Mouse (Mus musculus): ENCODE measurements around the gene Zyg11a. TPM values are rescaled to one million over a fixed set of nuclear protein-coding genes. Genes with fewer than 3 reads are reported as not detected.

Zyg11a gene
- total and polyA plus RNA-seq, 2 experiments from 2014 or later = not detected

DNA sequence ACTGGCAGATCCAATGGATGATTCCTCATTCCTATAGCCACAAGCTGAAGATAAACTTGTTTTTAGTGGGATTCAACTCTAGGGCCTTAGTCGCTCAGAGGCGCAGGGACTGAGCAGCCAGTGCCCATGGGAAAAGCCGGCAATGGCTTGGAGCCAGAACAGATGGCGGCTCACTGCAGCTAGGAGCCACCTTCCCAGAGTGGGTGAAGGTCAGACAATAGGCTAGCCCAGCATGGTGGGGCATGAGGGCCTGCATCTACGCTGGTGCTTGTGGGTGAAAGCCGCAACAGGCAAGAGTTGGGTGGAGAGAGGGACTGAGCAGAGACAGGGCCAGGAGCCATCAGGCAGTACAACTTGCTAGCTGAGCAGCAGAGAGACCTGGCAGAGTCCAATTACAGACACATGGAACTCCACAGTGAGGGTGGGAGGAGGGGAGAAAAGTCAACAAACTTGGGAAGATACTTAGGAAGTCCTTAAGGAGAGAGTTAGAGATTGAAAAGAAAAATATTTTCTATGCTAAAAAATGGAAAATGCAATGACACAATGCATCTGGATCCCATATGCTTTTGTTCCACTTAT is 21.5 kb downstream of the Zyg11a start:
- no peak for TF ChIP-seq CTCF (IDR thresholded peaks at IDR 0.05)
- DNase-seq (ENCODE audit: low spot score) (peak; percentile 16), ATAC-seq (ENCODE audit: low FRiP score) (no peak)
- Histone ChIP-seq H3K4me3 (ENCODE audit: low read depth, low read length) (no peak overlapping the region), H3K4me2 (ENCODE audit: low read depth, low read length, poor library complexity, severe bottlenecking) (no peak overlapping the region), H3K4me1 (ENCODE audit: insufficient read depth, low read length) (no peaks in the 10 kb centered on the region), H3K27me3 (ENCODE audit: insufficient read depth, low read length) (no peaks in the 10 kb centered on the region), H3K9me3 (ENCODE audit: low read length) (no peaks in the 10 kb centered on the region), H3K36me3 (ENCODE audit: insufficient read depth, low read length) (no peaks in the 10 kb centered on the region), H3K27ac (ENCODE audit: low read depth, low read length) (no peak overlapping the region), H3K9ac (replicated peaks; ENCODE audit: low read length, poor library complexity, severe bottlenecking) (no peak overlapping the region)
- WGBS = 62% methylated on average over 6 of the region's 6 CpGs

DNA sequence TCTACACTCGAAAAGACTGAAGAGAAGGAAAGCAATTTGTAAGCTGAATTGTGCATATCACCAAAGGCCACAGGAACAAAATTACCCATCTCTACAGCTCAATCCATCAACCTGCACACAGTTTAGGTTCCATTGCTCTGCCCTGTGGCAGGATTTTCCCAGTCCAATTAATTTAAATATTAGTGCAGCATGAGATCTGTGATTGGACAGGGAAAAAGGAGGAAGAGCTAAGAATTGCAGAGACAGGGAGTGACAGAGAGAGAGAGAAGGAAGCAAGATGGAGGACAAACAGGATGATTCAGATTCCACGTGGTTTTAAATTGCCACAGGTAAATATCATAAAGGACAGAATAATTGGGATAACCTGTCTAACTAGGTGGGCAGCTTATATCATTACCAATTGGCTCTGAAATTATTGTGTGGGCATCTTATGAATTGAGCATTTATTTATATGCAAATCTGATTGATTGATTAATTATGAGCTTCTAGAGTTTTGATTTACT is 25.0 kb downstream of the Zyg11a start:
- H3K36me3 ChIP-seq (ENCODE audit: insufficient read depth, low read length) = no peaks in the 10 kb centered on the region
- 65% methylated on average over 2 of the region's 2 CpGs for WGBS
- H3K4me3 ChIP-seq (ENCODE audit: low read depth, low read length) = no peak overlapping the region
- ATAC-seq (ENCODE audit: low FRiP score) (no peak), DNase-seq (ENCODE audit: low spot score) (peak; percentile 3)
- H3K4me1 ChIP-seq (ENCODE audit: insufficient read depth, low read length) = no peaks in the 10 kb centered on the region
- no peak overlapping the region for H3K4me2 ChIP-seq (ENCODE audit: low read depth, low read length, poor library complexity, severe bottlenecking)
- H3K27ac ChIP-seq (ENCODE audit: low read depth, low read length) = no peak overlapping the region
- no peaks in the 10 kb centered on the region for H3K9me3 ChIP-seq (ENCODE audit: low read length)
- H3K27me3 ChIP-seq (ENCODE audit: insufficient read depth, low read length) = no peaks in the 10 kb centered on the region
- H3K9ac ChIP-seq (replicated peaks; ENCODE audit: low read length, poor library complexity, severe bottlenecking) = no peak overlapping the region
- TF ChIP-seq CTCF (IDR thresholded peaks at IDR 0.05) = no peak

DNA sequence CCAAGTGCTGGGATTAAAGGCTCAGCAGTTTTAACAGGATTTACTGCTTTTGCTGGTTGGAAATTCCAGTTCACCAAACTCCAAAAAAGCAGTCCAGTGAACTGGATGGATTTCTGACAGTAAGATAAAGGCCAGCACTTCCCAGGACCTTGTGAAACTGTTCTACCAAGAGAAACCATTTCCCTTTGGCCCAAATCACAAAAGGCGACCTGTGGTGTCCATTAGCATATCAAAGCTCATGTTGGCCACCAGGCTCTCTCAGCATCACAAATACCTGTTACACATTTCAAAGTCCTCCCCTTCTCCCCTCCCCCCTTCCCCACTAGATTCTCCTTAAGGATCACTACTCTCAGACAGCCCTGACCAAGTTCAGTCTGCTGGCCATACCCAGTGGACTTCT is 35.6 kb downstream of the Zyg11a start:
- TF ChIP-seq CTCF (IDR thresholded peaks at IDR 0.05) = no peak
- Histone ChIP-seq H3K4me3 (ENCODE audit: low read depth, low read length) (no peak overlapping the region), H3K9ac (replicated peaks; ENCODE audit: low read length, poor library complexity, severe bottlenecking) (no peak overlapping the region), H3K27me3 (ENCODE audit: insufficient read depth, low read length) (no peaks in the 10 kb centered on the region), H3K36me3 (ENCODE audit: insufficient read depth, low read length) (no peaks in the 10 kb centered on the region), H3K4me1 (ENCODE audit: insufficient read depth, low read length) (no peaks in the 10 kb centered on the region), H3K9me3 (ENCODE audit: low read length) (no peaks in the 10 kb centered on the region), H3K27ac (ENCODE audit: low read depth, low read length) (no peak overlapping the region), H3K4me2 (ENCODE audit: low read depth, low read length, poor library complexity, severe bottlenecking) (no peak overlapping the region)
- DNase-seq (ENCODE audit: low spot score) (no peak), ATAC-seq (ENCODE audit: low FRiP score) (no peak)
- 33% methylated on average over 1 of the region's 1 CpGs for WGBS

DNA sequence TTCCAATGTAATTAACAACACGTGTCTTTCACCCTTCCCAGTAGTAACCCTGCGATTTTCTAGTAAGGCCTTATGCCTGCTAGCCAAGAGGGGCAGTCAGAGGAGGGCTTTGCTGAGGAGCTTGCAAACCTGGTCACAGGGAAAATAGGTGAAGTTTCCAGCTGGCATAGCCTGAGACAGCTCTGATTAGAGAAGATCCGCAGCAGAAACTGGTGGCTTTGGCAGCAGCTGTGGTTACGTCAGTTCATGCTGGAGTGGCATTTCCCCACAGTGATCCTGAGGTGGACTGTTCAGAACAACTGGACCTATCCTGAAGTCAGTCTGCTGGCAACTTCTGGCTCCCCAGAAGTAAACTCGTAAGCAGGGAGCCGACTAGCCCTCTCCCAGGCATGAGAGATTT is 49.8 kb downstream of the Zyg11a start:
- no peak for DNase-seq (ENCODE audit: low spot score)
- no peaks in the 10 kb centered on the region for H3K9me3 ChIP-seq (ENCODE audit: low read length)
- H3K36me3 ChIP-seq (ENCODE audit: insufficient read depth, low read length) = no peaks in the 10 kb centered on the region
- no peaks in the 10 kb centered on the region for H3K4me1 ChIP-seq (ENCODE audit: insufficient read depth, low read length)
- H3K27me3 ChIP-seq (ENCODE audit: insufficient read depth, low read length) = no peaks in the 10 kb centered on the region
- no peak for TF ChIP-seq CTCF (IDR thresholded peaks at IDR 0.05)
- H3K4me3 ChIP-seq (ENCODE audit: low read depth, low read length) = no peak overlapping the region
- no peak overlapping the region for H3K27ac ChIP-seq (ENCODE audit: low read depth, low read length)
- no peak overlapping the region for H3K9ac ChIP-seq (replicated peaks; ENCODE audit: low read length, poor library complexity, severe bottlenecking)
- H3K4me2 ChIP-seq (ENCODE audit: low read depth, low read length, poor library complexity, severe bottlenecking) = no peak overlapping the region
- WGBS = 80% methylated on average over 6 of the region's 6 CpGs
- no peak for ATAC-seq (ENCODE audit: low FRiP score)

DNA sequence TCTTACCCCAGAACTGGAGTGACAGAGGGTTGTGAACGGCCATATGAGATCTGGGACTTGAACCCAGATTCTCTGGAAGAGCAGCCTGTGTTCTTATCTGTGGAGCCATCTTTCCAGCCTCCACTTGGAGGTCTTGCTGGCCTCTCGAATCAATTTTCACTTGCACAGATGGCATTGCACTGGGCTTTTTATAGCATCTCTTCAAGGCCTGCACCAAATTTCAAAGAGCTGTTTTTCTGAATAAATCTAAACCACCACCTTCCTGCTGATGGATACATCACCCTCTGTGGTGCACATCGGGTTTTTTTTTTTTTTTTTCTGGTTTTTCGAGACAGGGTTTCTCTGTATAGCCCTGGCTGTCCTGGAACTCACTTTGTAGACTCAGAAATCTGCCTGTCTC is 51.0 kb downstream of the Zyg11a start:
- Histone ChIP-seq H3K4me1 (ENCODE audit: insufficient read depth, low read length) (no peaks in the 10 kb centered on the region), H3K9me3 (ENCODE audit: low read length) (no peaks in the 10 kb centered on the region), H3K4me3 (ENCODE audit: low read depth, low read length) (no peak overlapping the region), H3K27ac (ENCODE audit: low read depth, low read length) (no peak overlapping the region), H3K4me2 (ENCODE audit: low read depth, low read length, poor library complexity, severe bottlenecking) (no peak overlapping the region), H3K27me3 (ENCODE audit: insufficient read depth, low read length) (no peaks in the 10 kb centered on the region), H3K9ac (replicated peaks; ENCODE audit: low read length, poor library complexity, severe bottlenecking) (no peak overlapping the region), H3K36me3 (ENCODE audit: insufficient read depth, low read length) (no peaks in the 10 kb centered on the region)
- no peak for DNase-seq (ENCODE audit: low spot score)
- no peak for ATAC-seq (ENCODE audit: low FRiP score)
- WGBS = 90% methylated on average over 4 of the region's 4 CpGs
- no peak for TF ChIP-seq CTCF (IDR thresholded peaks at IDR 0.05)

DNA sequence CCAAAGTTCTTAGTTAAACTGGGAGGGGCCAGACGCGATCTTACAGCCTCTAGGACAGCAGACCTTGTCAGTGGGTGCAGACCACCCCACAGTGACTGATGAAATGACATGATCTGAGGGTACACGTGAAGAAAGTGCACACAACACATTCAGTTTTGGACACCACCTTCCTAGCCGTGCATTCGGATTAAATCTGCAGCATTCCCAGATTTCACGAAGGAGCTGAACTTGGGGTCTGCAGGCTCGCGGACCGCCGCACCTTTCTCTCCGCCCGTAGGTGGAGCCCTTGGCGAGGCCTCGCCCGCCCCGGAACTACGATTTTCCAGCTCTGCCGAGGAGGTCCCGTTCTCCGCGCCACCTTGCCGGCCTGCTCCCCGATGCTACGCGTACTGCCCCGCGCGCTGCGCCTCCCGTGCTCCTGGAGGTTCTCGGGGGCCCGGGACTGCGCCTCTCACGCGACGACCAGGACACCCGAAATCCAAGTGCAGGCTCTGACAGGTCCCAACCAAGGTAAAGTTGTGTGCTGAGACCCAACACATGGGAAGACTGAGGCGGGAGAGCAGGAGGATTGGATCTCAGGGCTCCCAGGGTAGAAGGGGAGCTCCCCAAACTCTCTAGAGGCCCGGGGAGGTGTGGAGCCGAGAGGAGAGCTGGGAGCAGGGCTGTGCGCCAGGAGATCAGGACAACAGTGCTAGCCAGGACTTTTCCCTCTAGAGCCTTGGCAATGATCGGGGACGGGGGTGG is 52.5 kb downstream of the Zyg11a start, which contains the start of gene Echdc2:
TSS of gene Echdc2 (plus strand) at position 286 of the 744 bp plus-strand sequence.
- H3K4me1 ChIP-seq (ENCODE audit: insufficient read depth, low read length) = no peaks in the 10 kb centered on the region
- no peaks in the 10 kb centered on the region for H3K27me3 ChIP-seq (ENCODE audit: insufficient read depth, low read length)
- no peaks in the 10 kb centered on the region for H3K36me3 ChIP-seq (ENCODE audit: insufficient read depth, low read length)
- H3K9me3 ChIP-seq (ENCODE audit: low read length) = no peaks in the 10 kb centered on the region
- DNase-seq (ENCODE audit: low spot score) (peak; percentile 33), ATAC-seq (ENCODE audit: low FRiP score) (no peak)
- TF ChIP-seq CTCF (IDR thresholded peaks at IDR 0.05) = peak; percentile 55
- H3K4me2 ChIP-seq (ENCODE audit: low read depth, low read length, poor library complexity, severe bottlenecking) = peak within 1 kb of the TSS; percentile 96
- peak within 1 kb of the TSS; percentile 57 for H3K4me3 ChIP-seq (ENCODE audit: low read depth, low read length)
- peak within 1 kb of the TSS; percentile 62 for H3K9ac ChIP-seq (replicated peaks; ENCODE audit: low read length, poor library complexity, severe bottlenecking)
- WGBS = 2% methylated on average over 43 of the region's 43 CpGs
- H3K27ac ChIP-seq (ENCODE audit: low read depth, low read length) = no peak within 1 kb of the TSS
